Mouse (Mus musculus): ENCODE data around the gene Slc39a9.

GRCm38 (mm10) chr12:80668391-80668790 lies 24.7 kb downstream of the Slc39a9 start:
- no peak for TF ChIP-seq CTCF (IDR thresholded peaks at IDR 0.05; ENCODE audit: low read depth, low read length)
- no peak for TF ChIP-seq TAL1 (conservative IDR thresholded peaks at IDR 0.05; ENCODE audit: low read depth, low read length)
- TF ChIP-seq GATA1 (IDR thresholded peaks at IDR 0.05; ENCODE audit: borderline replicate concordance, low read length) = no peak
